ENCODE assay signal across 21 mouse cellular contexts in genomic region chr3:51180341-51180940, GRCm38 (mm10). TPM values are rescaled to one million over a fixed set of nuclear protein-coding genes. Genes with fewer than 3 reads are reported as not detected.
DNase-seq lines count a peak whose midpoint lies in the region; ATAC-seq and TF ChIP-seq lines count a peak whose summit lies in the region.
"Had no signal": no experiment of that assay in that cellular context is flagged by ENCODE, and none has a peak within 500 bp of the region (broad histone marks: within the 10 kb centered on the region; RNA-seq: fewer than 3 reads in every experiment).

No protein-coding gene starts in this region.

- no peaks in the 10 kb centered on the region; the same call in 1 of the 2 replicates for H3K4me1 ChIP-seq in embryonic facial prominence, embryonic 15.5 days
- no peaks in the 10 kb centered on the region for H3K4me1 ChIP-seq in embryonic facial prominence, embryonic 10.5 days
- no peaks in the 10 kb centered on the region; the same call in 1 of the 2 replicates for H3K4me1 ChIP-seq in hindbrain, embryonic 13.5 days (replicated peaks)
- no peaks in the 10 kb centered on the region; the same call in 1 of the 2 replicates for H3K4me1 ChIP-seq in hindbrain, postnatal 0 days (ENCODE audit: insufficient read depth, low read length)
- H3K4me1 ChIP-seq: embryonic facial prominence, embryonic 12.5 days; forebrain, embryonic 13.5 days had no signal

- DNase-seq in embryonic facial prominence, embryonic 10.5 days (ENCODE audit: low spot score), result no peak
- no peak for DNase-seq in hindbrain, postnatal 0 days (ENCODE audit: low spot score)
- DNase-seq in 3134 (ENCODE audit: extremely low read depth, insufficient read length, low spot score), result peak; percentile 57
- DNase-seq in Muller cell, postnatal 12 days (ENCODE audit: inconsistent ontology term), result peak; percentile 21
- no peak for DNase-seq in right cerebral cortex, postnatal 25 days
- DNase-seq: adrenal gland, adult 2 months; adrenal gland, postnatal 10 days; adrenal gland, postnatal 25 days; cerebellum, adult 11 months; cerebellum, adult 18-20 months; cerebellum, adult 8-10 months; cerebellum, adult 9-11 months; cerebellum, postnatal 36 days; embryo, embryonic 11 days had no signal

- no peaks in the 10 kb centered on the region for H3K27me3 ChIP-seq in embryonic facial prominence, embryonic 15.5 days
- H3K27me3 ChIP-seq in embryonic facial prominence, embryonic 10.5 days (replicated peaks; ENCODE audit: low read depth, poor library complexity, severe bottlenecking), result no peaks in the 10 kb centered on the region
- no peaks in the 10 kb centered on the region for H3K27me3 ChIP-seq in hindbrain, embryonic 13.5 days
- H3K27me3 ChIP-seq in hindbrain, postnatal 0 days (ENCODE audit: insufficient read depth, low read length), result no peaks in the 10 kb centered on the region
- H3K27me3 ChIP-seq: embryonic facial prominence, embryonic 12.5 days; forebrain, embryonic 13.5 days; forebrain, embryonic 15.5 days had no signal

- WGBS in embryonic facial prominence, embryonic 15.5 days, result 69% methylated on average over 8 of the region's 8 CpGs
- WGBS in embryonic facial prominence, embryonic 10.5 days, result 82% methylated on average over 8 of the region's 8 CpGs
- WGBS in hindbrain, embryonic 13.5 days, result 75% methylated on average over 8 of the region's 8 CpGs
- WGBS in hindbrain, postnatal 0 days, result 65% methylated on average over 8 of the region's 8 CpGs

- H3K9me3 ChIP-seq in embryonic facial prominence, embryonic 15.5 days (replicated peaks), result no peaks in the 10 kb centered on the region
- H3K9me3 ChIP-seq in embryonic facial prominence, embryonic 10.5 days, result no peaks in the 10 kb centered on the region
- H3K9me3 ChIP-seq in hindbrain, embryonic 13.5 days, result no peaks in the 10 kb centered on the region
- no peaks in the 10 kb centered on the region for H3K9me3 ChIP-seq in hindbrain, postnatal 0 days (ENCODE audit: low read length)
- H3K9me3 ChIP-seq: embryonic facial prominence, embryonic 12.5 days; forebrain, embryonic 10.5 days; forebrain, embryonic 13.5 days; forebrain, embryonic 15.5 days had no signal

- H3K36me3 ChIP-seq in embryonic facial prominence, embryonic 15.5 days, result no peaks in the 10 kb centered on the region
- no peaks in the 10 kb centered on the region for H3K36me3 ChIP-seq in embryonic facial prominence, embryonic 10.5 days (replicated peaks)
- no peaks in the 10 kb centered on the region for H3K36me3 ChIP-seq in hindbrain, embryonic 13.5 days
- no peaks in the 10 kb centered on the region for H3K36me3 ChIP-seq in hindbrain, postnatal 0 days (ENCODE audit: insufficient read depth, low read length)
- H3K36me3 ChIP-seq: embryonic facial prominence, embryonic 12.5 days; forebrain, embryonic 10.5 days; forebrain, embryonic 15.5 days had no signal

- no peak overlapping the region for H3K27ac ChIP-seq in embryonic facial prominence, embryonic 15.5 days (replicated peaks)
- no peak overlapping the region for H3K27ac ChIP-seq in embryonic facial prominence, embryonic 10.5 days (replicated peaks)
- H3K27ac ChIP-seq in hindbrain, embryonic 13.5 days, result no peak overlapping the region
- no peak overlapping the region; the same call in 1 of the 2 replicates for H3K27ac ChIP-seq in hindbrain, postnatal 0 days
- H3K27ac ChIP-seq: embryonic facial prominence, embryonic 12.5 days; forebrain, embryonic 10.5 days; forebrain, embryonic 13.5 days; forebrain, embryonic 15.5 days had no signal

- H3K9ac ChIP-seq in embryonic facial prominence, embryonic 15.5 days, result no peak overlapping the region
- no peak overlapping the region for H3K9ac ChIP-seq in hindbrain, embryonic 13.5 days
- H3K9ac ChIP-seq in hindbrain, postnatal 0 days (replicated peaks; ENCODE audit: low read length), result no peak overlapping the region
- H3K9ac ChIP-seq: embryonic facial prominence, embryonic 12.5 days; forebrain, embryonic 13.5 days; forebrain, embryonic 15.5 days had no signal

- no peak overlapping the region for H3K4me2 ChIP-seq in embryonic facial prominence, embryonic 15.5 days (replicated peaks)
- no peak overlapping the region for H3K4me2 ChIP-seq in hindbrain, embryonic 13.5 days
- no peak overlapping the region for H3K4me2 ChIP-seq in hindbrain, postnatal 0 days (ENCODE audit: low read depth, low read length)
- H3K4me2 ChIP-seq: embryonic facial prominence, embryonic 12.5 days; forebrain, embryonic 13.5 days; forebrain, embryonic 15.5 days had no signal

- no peak for TF ChIP-seq CTCF in hindbrain, postnatal 0 days (IDR thresholded peaks at IDR 0.05; ENCODE audit: low read depth)

- H3K4me3 ChIP-seq in embryonic facial prominence, embryonic 15.5 days (replicated peaks), result no peak overlapping the region
- H3K4me3 ChIP-seq in embryonic facial prominence, embryonic 10.5 days, result no peak overlapping the region
- no peak overlapping the region for H3K4me3 ChIP-seq in hindbrain, embryonic 13.5 days
- H3K4me3 ChIP-seq in hindbrain, postnatal 0 days (ENCODE audit: low read length), result no peak overlapping the region
- H3K4me3 ChIP-seq: embryonic facial prominence, embryonic 12.5 days; erythroblast, embryonic 14.5 days; forebrain, embryonic 10.5 days; forebrain, embryonic 13.5 days; forebrain, embryonic 15.5 days had no signal

- peak; percentile 51; the same call in 1 of the 2 replicates for ATAC-seq in embryonic facial prominence, embryonic 15.5 days (ENCODE audit: insufficient number of reproducible peaks, low FRiP score, low TSS enrichment, low read depth)
- ATAC-seq in hindbrain, embryonic 13.5 days (ENCODE audit: low FRiP score), result peak; percentile 55; the same call in 1 of the 2 replicates
- no peak for ATAC-seq in hindbrain, postnatal 0 days
- ATAC-seq: forebrain, embryonic 13.5 days had no signal

RNA-seq across cellular contexts. Expression of gene Noct, which starts 43.8 kb away (rescaled TPM):
- polyA plus RNA-seq in embryonic facial prominence, embryonic 15.5 days (2015; fragmentation: Nextera tagmentation; extraction: Ambion mirVana), result 9.8 and 11.3 TPM in 2 replicates
- polyA plus RNA-seq in embryonic facial prominence, embryonic 10.5 days (2016; fragmentation: Nextera tagmentation; extraction: Ambion mirVana), result 9.6 and 10.1 TPM in 2 replicates
- polyA plus RNA-seq in hindbrain, embryonic 13.5 days (2015; fragmentation: Nextera tagmentation; extraction: Ambion mirVana), result 21.5 and 22.0 TPM in 2 replicates
- total RNA-seq in hindbrain, postnatal 0 days (2014; rRNA removed), result 40.8 and 41.9 TPM in 2 replicates
- polyA plus RNA-seq in hindbrain, postnatal 0 days (2015; fragmentation: Nextera tagmentation; extraction: Ambion mirVana), result 27.7 and 31.6 TPM in 2 replicates

Comparison
In these comparisons a context has a peak if more than half of its experiments do, and no peak if none do; other contexts are left out.
1. DNase-seq: peak in 3134 (single experiment) and Muller cell, postnatal 12 days (single experiment); none in embryonic facial prominence, embryonic 10.5 days (single experiment), hindbrain, postnatal 0 days (single experiment) and right cerebral cortex, postnatal 25 days (single experiment).